ENCODE assay signal across 10 mouse cellular contexts in the genomic region with DNA sequence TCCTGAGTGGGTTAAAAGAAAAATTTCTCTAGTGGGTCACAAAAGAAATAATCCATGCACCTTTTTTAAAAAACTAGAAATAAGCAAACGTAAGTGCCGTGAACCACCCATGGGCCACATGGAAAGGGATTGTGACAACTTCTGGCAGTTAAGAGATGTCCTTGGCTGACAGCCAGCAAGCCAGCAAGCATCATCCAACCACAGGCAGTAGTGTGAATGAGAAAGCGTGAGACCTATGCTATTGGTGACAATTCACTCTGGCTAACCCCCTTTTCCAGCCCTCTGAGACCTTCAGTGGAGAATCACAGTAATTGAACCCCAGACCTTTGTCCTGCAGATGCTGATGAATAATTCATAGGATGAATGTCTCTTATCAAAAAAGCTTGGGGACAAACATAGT.
DNase-seq lines count a peak whose midpoint lies in the region; ATAC-seq and TF ChIP-seq lines count a peak whose summit lies in the region.
"Had no signal": no experiment of that assay in that cellular context is flagged by ENCODE, and none has a peak within 500 bp of the region (broad histone marks: within the 10 kb centered on the region; RNA-seq: fewer than 3 reads in every experiment).

No protein-coding gene starts in this region.

- no peak overlapping the region for H3K27ac ChIP-seq in liver, adult 2 months (replicated peaks; ENCODE audit: insufficient read depth, low read depth, low read length)
- H3K27ac ChIP-seq in liver, embryonic 11.5 days (ENCODE audit: low read depth, low read length) = no peak overlapping the region
- no peak overlapping the region for H3K27ac ChIP-seq in forebrain, embryonic 16.5 days (ENCODE audit: low read length)
- H3K27ac ChIP-seq: embryonic facial prominence, embryonic 13.5 days had no signal

- TF ChIP-seq POLR2A in liver, adult 2 months (IDR thresholded peaks at IDR 0.05; ENCODE audit: extremely low read depth, insufficient read depth, low read length) = no peak

- no peaks in the 10 kb centered on the region for H3K36me3 ChIP-seq in liver, adult 2 months (ENCODE audit: control insufficient read depth, insufficient read depth, low read length)
- no peaks in the 10 kb centered on the region for H3K36me3 ChIP-seq in liver, embryonic 11.5 days (ENCODE audit: control insufficient read depth, insufficient read depth, low read length)
- H3K36me3 ChIP-seq in forebrain, embryonic 16.5 days (ENCODE audit: control insufficient read depth, insufficient read depth) = no peaks in the 10 kb centered on the region
- H3K36me3 ChIP-seq: embryonic facial prominence, embryonic 13.5 days had no signal

- no peak for ATAC-seq in liver, embryonic 11.5 days (replicated peaks; ENCODE audit: low FRiP score)
- peak; percentile 85; the same call in 1 of the 2 replicates for ATAC-seq in forebrain, embryonic 16.5 days
- ATAC-seq: intestine, embryonic 16.5 days had no signal

- no peak overlapping the region for H3K9ac ChIP-seq in liver, adult 2 months (ENCODE audit: low read depth, low read length)
- no peak overlapping the region for H3K9ac ChIP-seq in liver, embryonic 11.5 days (ENCODE audit: low read depth, low read length)
- no peak overlapping the region for H3K9ac ChIP-seq in forebrain, embryonic 16.5 days (replicated peaks; ENCODE audit: low read depth, low read length)
- H3K9ac ChIP-seq: embryonic facial prominence, embryonic 13.5 days had no signal

- H3K4me3 ChIP-seq in liver, adult 2 months (ENCODE audit: insufficient read depth, low read depth, low read length) = no peak overlapping the region
- no peak overlapping the region for H3K4me3 ChIP-seq in liver, embryonic 11.5 days (ENCODE audit: low read depth, low read length)
- no peak overlapping the region for H3K4me3 ChIP-seq in forebrain, embryonic 16.5 days (replicated peaks; ENCODE audit: low read length)
- H3K4me3 ChIP-seq: embryonic facial prominence, embryonic 13.5 days had no signal

- intact Hi-C loops in heart, postnatal 10 days (cut with DNase I) = no loop called here

- 43% methylated on average over 3 of the region's 3 CpGs for WGBS in liver, adult 2 months
- 80% methylated on average over 3 of the region's 3 CpGs for WGBS in liver, embryonic 11.5 days
- 24% methylated on average over 3 of the region's 3 CpGs for WGBS in forebrain, embryonic 16.5 days

- DNase-seq in heart, postnatal 10 days = peak; percentile 30 to 40
- DNase-seq in heart, adult 11 months = no peak
- DNase-seq in liver, adult 2 months (ENCODE audit: extremely low read depth, low read depth, low spot score) = peak; percentile 9
- DNase-seq in liver, embryonic 11.5 days (ENCODE audit: low spot score) = no peak
- peak; percentile 11 for DNase-seq in adrenal gland, adult 8-10 months
- no peak for DNase-seq in urinary bladder, adult 18-20 months (ENCODE audit: low spot score in 2 of 2)
- no peak for DNase-seq in spleen, postnatal 4 days (ENCODE audit: low spot score in 2 of 2)

- H3K79me2 ChIP-seq in liver, adult 2 months (ENCODE audit: control insufficient read depth, insufficient read depth, low read length) = no peaks in the 10 kb centered on the region

- no peak overlapping the region for H3K4me2 ChIP-seq in liver, embryonic 11.5 days
- H3K4me2 ChIP-seq in forebrain, embryonic 16.5 days (ENCODE audit: low read length) = no peak overlapping the region
- H3K4me2 ChIP-seq: embryonic facial prominence, embryonic 13.5 days had no signal

- no peaks in the 10 kb centered on the region for H3K9me3 ChIP-seq in liver, embryonic 11.5 days (ENCODE audit: control insufficient read depth, low read length)
- no peaks in the 10 kb centered on the region for H3K9me3 ChIP-seq in forebrain, embryonic 16.5 days (ENCODE audit: control insufficient read depth, low read length)
- H3K9me3 ChIP-seq: embryonic facial prominence, embryonic 13.5 days had no signal

- no peaks in the 10 kb centered on the region for H3K27me3 ChIP-seq in liver, adult 2 months (ENCODE audit: control insufficient read depth, insufficient read depth, low read length)
- H3K27me3 ChIP-seq in liver, embryonic 11.5 days (replicated peaks; ENCODE audit: control insufficient read depth, insufficient read depth, low read length) = no peaks in the 10 kb centered on the region
- H3K27me3 ChIP-seq in forebrain, embryonic 16.5 days (replicated peaks; ENCODE audit: control insufficient read depth, insufficient read depth, low read length) = no peaks in the 10 kb centered on the region
- H3K27me3 ChIP-seq: embryonic facial prominence, embryonic 13.5 days had no signal

- no peak for TF ChIP-seq CTCF in liver, adult 2 months (IDR thresholded peaks at IDR 0.05; ENCODE audit: low read depth, low read length)

- H3K4me1 ChIP-seq in liver, adult 2 months (ENCODE audit: control insufficient read depth, insufficient read depth, low read length) = no peaks in the 10 kb centered on the region; the same call in 1 of the 2 replicates
- H3K4me1 ChIP-seq in liver, embryonic 11.5 days (replicated peaks; ENCODE audit: control insufficient read depth, insufficient read depth, low read length) = no peaks in the 10 kb centered on the region
- H3K4me1 ChIP-seq in forebrain, embryonic 16.5 days (replicated peaks; ENCODE audit: control insufficient read depth, insufficient read depth, low read length) = peaks cover 2% of the 10 kb centered on the region; the same call in 1 of the 2 replicates
- H3K4me1 ChIP-seq: embryonic facial prominence, embryonic 13.5 days had no signal

Comparison
In these comparisons a context has a peak if more than half of its experiments do, and no peak if none do; other contexts are left out.
1. DNase-seq: peak in heart, postnatal 10 days (2 of 2), liver, adult 2 months (single experiment) and adrenal gland, adult 8-10 months (single experiment); none in heart, adult 11 months (single experiment), liver, embryonic 11.5 days (single experiment), urinary bladder, adult 18-20 months (0 of 2) and spleen, postnatal 4 days (0 of 2).